Mouse (Mus musculus) hindbrain, embryonic 16.5 days (tissue): ENCODE data around the gene Rabgap1. TPM values are rescaled to one million over a fixed set of nuclear protein-coding genes. Genes with fewer than 3 reads are reported as not detected.

Source experiments
- ATAC-seq: fragments of 200-750 bp; cut with Nextera tagmentation; 2 replicates; pipeline ENCODE4 v1.8.0; 2017; ENCODE audit warnings: moderate TSS enrichment, moderate library complexity
- H3K27ac ChIP-seq: fragments of 300-500 bp; sonication (generic); 2 replicates; pipeline ENCODE4 v1.5.1; 2014; ENCODE audit warnings: low read depth, mild to moderate bottlenecking, control low read depth, low read length, moderate library complexity
- H3K27me3 ChIP-seq: fragments of 300-500 bp; sonication (generic); replicated peaks from 2 replicates; pipeline ENCODE4 v1.6.1; 2014; ENCODE audit warnings: low read length; ENCODE audit not compliant: control insufficient read depth, insufficient read depth
- H3K36me3 ChIP-seq: fragments of 300-500 bp; sonication (generic); 2 replicates; pipeline ENCODE4 v1.6.1; 2014; ENCODE audit warnings: mild to moderate bottlenecking, low read length, moderate library complexity, mixed read lengths; ENCODE audit not compliant: control insufficient read depth, insufficient read depth
- H3K4me1 ChIP-seq: fragments of 300-500 bp; sonication (generic); 2 replicates; pipeline ENCODE4 v1.6.1; 2014; ENCODE audit warnings: low read depth, low read length; ENCODE audit not compliant: control insufficient read depth, insufficient read depth
- H3K4me2 ChIP-seq: fragments of 300-500 bp; sonication (generic); 2 replicates; pipeline ENCODE4 v1.6.1; 2014; ENCODE audit warnings: mild to moderate bottlenecking, low read length, control low read depth, moderate library complexity
- H3K4me3 ChIP-seq: fragments of 300-500 bp; sonication (generic); 2 replicates; pipeline ENCODE4 v1.5.1; 2014; ENCODE audit warnings: mild to moderate bottlenecking, low read length, control low read depth, moderate library complexity
- H3K9ac ChIP-seq: fragments of 300-500 bp; sonication (generic); 2 replicates; pipeline ENCODE4 v1.6.1; 2014; ENCODE audit warnings: low read depth, mild to moderate bottlenecking, control low read depth, low read length, moderate library complexity
- H3K9me3 ChIP-seq: fragments of 300-500 bp; sonication (generic); 2 replicates; pipeline ENCODE4 v1.6.1; 2014; ENCODE audit warnings: mild to moderate bottlenecking, low read length, moderate library complexity; ENCODE audit not compliant: control insufficient read depth
- WGBS: fragments of 180-500 bp; shearing (Covaris S2); extraction: QIAGEN DNeasy Blood & Tissue Kit; methylation state at CpG from one replicate; pipeline ENCODE4 v1.1.7; 2014; 5-methylcytosine and 5-hydroxymethylcytosine counted together
- polyA plus RNA-seq: library from polyadenylated mRNA; unstranded; fragments of >200 nt; fragmentation: Nextera tagmentation; extraction: Ambion mirVana; gene quantifications from 2 replicates; pipeline ENCODE4 v1.2.1, GENCODE M21; 2015

The Rabgap1 gene
- polyA plus RNA-seq, result 45.5 and 49.2 TPM in 2 replicates

DNA sequence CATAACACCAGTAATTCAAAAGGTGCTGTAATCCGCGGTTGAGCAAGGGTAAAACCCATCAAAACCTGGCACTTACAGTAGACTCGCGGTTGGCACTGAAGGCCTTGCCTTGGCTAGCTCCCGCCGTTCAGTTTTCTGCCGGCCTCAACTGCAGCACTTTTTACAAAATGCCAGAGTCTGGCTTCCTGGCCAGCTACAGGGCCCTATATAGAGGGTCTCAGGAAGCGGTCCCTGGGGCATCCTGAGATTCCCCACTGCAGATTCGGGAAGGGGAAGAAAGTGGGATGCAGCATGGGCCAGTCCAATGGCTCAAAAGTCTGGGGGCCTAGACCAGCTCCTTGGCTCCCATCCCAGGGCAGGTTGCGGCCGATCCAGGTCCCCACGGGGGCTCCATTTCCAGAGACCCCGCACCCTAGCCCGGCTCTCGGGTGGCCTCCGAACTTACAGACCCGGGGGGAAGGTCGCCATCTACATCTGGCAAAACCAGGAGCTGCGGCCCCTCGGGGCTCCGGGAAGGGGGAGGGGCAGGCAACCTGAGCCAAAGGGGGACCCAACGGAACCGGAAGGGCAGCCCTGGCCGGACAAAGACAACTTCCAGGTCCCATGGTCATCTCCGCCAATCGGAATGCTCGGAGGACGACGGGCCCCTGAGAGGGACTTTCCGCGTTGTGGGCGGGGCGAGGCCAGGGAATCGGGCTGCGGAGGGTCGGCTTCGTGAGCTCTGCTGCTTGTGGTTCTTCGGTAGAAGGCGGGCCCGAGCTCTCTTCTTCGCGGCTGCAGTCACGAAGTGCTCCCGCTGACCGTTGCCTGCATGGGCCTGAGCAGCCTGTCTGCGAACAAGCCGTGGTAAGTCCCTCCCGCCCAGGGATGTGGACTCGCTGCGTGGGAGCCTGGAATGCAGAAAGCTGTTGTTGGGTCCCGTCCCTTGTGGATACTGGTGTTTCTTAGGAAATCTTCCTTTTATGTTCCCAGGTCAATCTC, at the start of gene Rabgap1, which contains the start of the genes Zbtb26 and Zbtb6:
Gene Rabgap1, plus strand, starts transcription at position 669 of the 981 bp plus-strand sequence.
Gene Zbtb26, minus strand, starts transcription at position 525 of the 981 bp plus-strand sequence.
Gene Zbtb6, minus strand, starts transcription at position 561 of the 981 bp plus-strand sequence.
- no peaks in the 10 kb centered on the region for H3K27me3 ChIP-seq
- under 1% methylated on average over 50 of the region's 51 CpGs for WGBS
- H3K4me1 ChIP-seq, result peaks cover 13% of the 10 kb centered on the region
- peak; percentile 99 for ATAC-seq
- H3K9me3 ChIP-seq, result no peaks in the 10 kb centered on the region
- peak within 1 kb of the TSS; percentile 87 for H3K4me2 ChIP-seq
- H3K4me3 ChIP-seq, result peak within 1 kb of the TSS; percentile 90
- H3K27ac ChIP-seq, result peak within 1 kb of the TSS; percentile 90
- H3K36me3 ChIP-seq, result no peaks in the 10 kb centered on the region
- peak within 1 kb of the TSS; percentile 92 for H3K9ac ChIP-seq

GRCm38 (mm10) chr2:37395539-37395938, 47.5 kb upstream of the Rabgap1 start:
- no peaks in the 10 kb centered on the region for H3K27me3 ChIP-seq
- ATAC-seq, result no peak
- no peak overlapping the region for H3K4me2 ChIP-seq
- peaks cover 19% of the 10 kb centered on the region for H3K36me3 ChIP-seq
- no peak overlapping the region for H3K9ac ChIP-seq
- 60% methylated on average over 1 of the region's 1 CpGs for WGBS
- no peak overlapping the region for H3K27ac ChIP-seq
- no peak overlapping the region for H3K4me3 ChIP-seq
- no peaks in the 10 kb centered on the region for H3K4me1 ChIP-seq
- no peaks in the 10 kb centered on the region for H3K9me3 ChIP-seq

DNA sequence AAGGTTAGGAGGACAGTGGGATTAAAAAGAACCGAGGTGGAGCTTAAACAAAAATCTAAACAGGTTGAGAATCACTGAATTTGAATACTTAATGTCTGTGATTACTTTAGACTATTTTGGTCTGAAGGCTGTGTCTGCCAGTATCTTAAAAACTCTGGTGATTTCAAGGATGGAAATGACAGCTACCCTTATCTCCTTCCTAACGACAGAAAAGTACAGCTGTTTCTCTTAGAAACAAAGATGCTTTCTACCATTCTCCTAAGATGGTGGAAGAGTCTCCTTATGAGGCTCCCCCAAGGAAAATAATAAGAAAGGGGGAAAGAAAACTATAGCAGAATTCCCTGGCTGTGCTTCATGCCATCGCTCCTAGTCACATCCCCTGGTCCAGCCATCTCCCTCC, 21.2 kb upstream of the Rabgap1 start:
- peak overlapping the region; percentile 98 for H3K27ac ChIP-seq
- H3K4me2 ChIP-seq, result peak overlapping the region; percentile 77

DNA sequence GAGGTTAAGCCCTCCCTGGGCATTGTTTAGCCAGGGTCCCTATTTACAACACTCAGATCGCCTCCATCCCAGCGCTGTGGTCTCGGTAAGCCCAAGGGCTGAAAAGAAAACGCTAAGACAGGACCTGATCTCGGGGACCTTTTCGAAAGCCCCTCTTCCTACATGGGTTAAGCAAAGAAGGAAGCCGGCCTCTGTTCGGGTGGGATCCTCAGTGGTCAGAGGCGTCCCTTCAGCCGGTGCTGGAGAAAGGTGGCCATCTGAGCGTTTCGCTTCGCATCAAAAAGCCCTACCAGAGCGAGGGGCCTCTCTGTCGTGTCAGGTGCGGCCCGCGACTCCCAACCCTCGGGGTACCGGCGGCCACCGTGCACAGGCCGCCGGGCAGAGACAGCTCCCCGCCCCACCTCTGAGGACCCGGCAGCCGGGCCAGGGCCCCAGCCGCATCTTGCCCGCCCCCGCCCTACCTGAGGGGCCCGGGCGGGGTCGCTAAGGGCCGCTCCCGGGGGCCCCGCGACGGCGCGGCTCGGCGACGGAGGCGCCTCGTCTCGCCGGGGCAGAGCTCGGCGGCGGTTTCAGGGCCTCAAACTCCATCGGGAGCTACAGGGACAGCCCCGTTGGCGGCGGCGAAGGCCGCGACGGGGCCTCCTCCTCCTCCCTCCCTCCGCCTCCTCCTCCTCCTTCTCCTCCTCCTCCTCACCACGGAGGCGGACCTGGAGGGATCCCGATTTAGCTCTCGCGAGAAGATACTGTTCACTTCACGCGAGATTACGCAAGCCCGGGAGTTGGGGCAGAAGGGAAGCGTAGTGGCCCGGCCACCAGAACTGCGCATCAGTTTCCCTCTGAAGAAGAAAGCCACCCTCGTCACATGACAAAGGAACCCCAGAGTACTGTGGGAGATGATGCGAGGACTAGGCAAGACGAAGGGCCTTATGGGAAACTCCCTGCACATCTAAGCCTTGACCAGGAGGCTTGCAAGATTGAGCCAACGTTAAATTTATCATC, 20.5 kb upstream of the Rabgap1 start, which contains the start of gene Rc3h2:
Gene Rc3h2, minus strand, starts transcription at position 598 of the 999 bp plus-strand sequence.
- under 1% methylated on average over 47 of the region's 75 CpGs for WGBS
- H3K4me1 ChIP-seq, result peaks cover 9% of the 10 kb centered on the region
- peak within 1 kb of the TSS; percentile 99 for H3K4me3 ChIP-seq
- peak within 1 kb of the TSS; percentile 98 for H3K27ac ChIP-seq
- peaks cover under 1% of the 10 kb centered on the region for H3K36me3 ChIP-seq
- no peaks in the 10 kb centered on the region for H3K9me3 ChIP-seq
- peak; percentile 98 for ATAC-seq
- H3K9ac ChIP-seq, result peak within 1 kb of the TSS; percentile 99
- no peaks in the 10 kb centered on the region for H3K27me3 ChIP-seq
- peak within 1 kb of the TSS; percentile 77 for H3K4me2 ChIP-seq

More for the DNA sequence above, 21.2 kb upstream of the Rabgap1 start:
- 5% methylated on average over 3 of the region's 3 CpGs for WGBS
- no peaks in the 10 kb centered on the region for H3K9me3 ChIP-seq
- peaks cover 9% of the 10 kb centered on the region for H3K4me1 ChIP-seq
- peak overlapping the region; percentile 99 for H3K9ac ChIP-seq
- no peak for ATAC-seq
- H3K36me3 ChIP-seq, result no peaks in the 10 kb centered on the region
- H3K4me3 ChIP-seq, result peak overlapping the region; percentile 99
- no peaks in the 10 kb centered on the region for H3K27me3 ChIP-seq

- Histone ChIP-seq H3K4me2 (no peak overlapping the region), H3K9ac (no peak overlapping the region), H3K27me3 (no peaks in the 10 kb centered on the region), H3K4me3 (no peak overlapping the region), H3K36me3 (peaks cover 4% of the 10 kb centered on the region), H3K4me1 (peaks cover 9% of the 10 kb centered on the region), H3K27ac (no peak overlapping the region), H3K9me3 (no peaks in the 10 kb centered on the region)
- WGBS, result 51% methylated on average over 3 of the region's 3 CpGs
- no peak for ATAC-seq
These were observed 19.4 kb upstream of the Rabgap1 start for GRCm38 (mm10) chr2:37423671-37424070.

GRCm38 (mm10) chr2:37430593-37431464, 12.2 kb upstream of the Rabgap1 start:
- H3K9me3 ChIP-seq, result no peaks in the 10 kb centered on the region
- peak overlapping the region; percentile 82 for H3K4me2 ChIP-seq
- H3K9ac ChIP-seq, result peak overlapping the region; percentile 86
- peak overlapping the region; percentile 96 for H3K4me3 ChIP-seq
- ATAC-seq, result peak; percentile 97
- H3K36me3 ChIP-seq, result peaks cover 8% of the 10 kb centered on the region
- H3K27me3 ChIP-seq, result no peaks in the 10 kb centered on the region
- H3K4me1 ChIP-seq, result peaks cover 12% of the 10 kb centered on the region
- WGBS, result under 1% methylated on average over 38 of the region's 38 CpGs
- peak overlapping the region; percentile 98 for H3K27ac ChIP-seq

- Histone ChIP-seq H3K4me3 (peak overlapping the region; percentile 96), H3K9me3 (no peaks in the 10 kb centered on the region), H3K36me3 (peaks cover 8% of the 10 kb centered on the region), H3K27ac (peak overlapping the region; percentile 98), H3K9ac (peak overlapping the region; percentile 86), H3K4me2 (peak overlapping the region; percentile 82), H3K4me1 (peaks cover 12% of the 10 kb centered on the region), H3K27me3 (no peaks in the 10 kb centered on the region)
- WGBS, result 15% methylated on average over 7 of the region's 7 CpGs
- ATAC-seq, result peak; percentile 27
These were observed 11.5 kb upstream of the Rabgap1 start for GRCm38 (mm10) chr2:37431609-37432008.
